Comparison of ENCODE assay signal across 25 mouse cellular contexts in the genomic region with DNA sequence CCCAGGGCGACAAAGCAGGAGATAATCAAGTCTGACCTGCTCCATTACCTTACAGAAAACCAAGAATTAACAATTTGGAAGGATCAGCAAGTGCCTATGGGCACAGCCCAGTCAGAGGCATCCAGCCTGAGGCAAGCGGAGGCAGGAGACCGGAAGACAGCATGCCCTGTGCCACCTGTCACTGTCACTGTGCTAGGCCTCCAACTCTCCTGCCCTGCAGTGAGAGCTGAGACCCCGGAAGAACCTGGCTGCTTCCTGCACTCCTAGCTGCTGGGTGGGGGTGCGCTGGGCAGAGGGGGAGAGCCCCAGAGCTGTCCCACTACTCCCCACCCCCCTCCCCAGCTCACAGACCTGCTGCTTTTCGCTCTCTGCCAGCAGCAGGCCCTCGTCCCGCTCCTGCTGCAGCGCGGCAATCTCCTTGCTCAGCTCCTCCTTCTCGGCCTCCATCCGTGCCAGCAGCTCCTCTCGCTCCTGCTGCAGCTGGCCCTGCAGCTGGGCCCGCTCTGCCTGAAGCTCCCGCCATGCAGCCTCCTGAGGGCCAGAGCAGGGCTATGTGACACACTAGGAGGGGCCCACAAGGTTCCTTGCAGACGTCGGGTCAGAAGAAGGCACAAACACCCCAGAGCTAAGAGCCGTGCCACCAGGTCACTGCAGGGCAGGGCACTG. TPM values are rescaled to one million over a fixed set of nuclear protein-coding genes. Genes with fewer than 3 reads are reported as not detected.
DNase-seq lines count a peak whose midpoint lies in the region; ATAC-seq and TF ChIP-seq lines count a peak whose summit lies in the region.
"Had no signal": no experiment of that assay in that cellular context is flagged by ENCODE, and none has a peak within 500 bp of the region (broad histone marks: within the 10 kb centered on the region; RNA-seq: fewer than 3 reads in every experiment).

No protein-coding gene starts in this region.

- H3K27ac ChIP-seq in heart, embryonic 11.5 days (ENCODE audit: low read depth, low read length), result no peak overlapping the region
- no peak overlapping the region for H3K27ac ChIP-seq in heart, embryonic 12.5 days (ENCODE audit: poor library complexity, severe bottlenecking)
- H3K27ac ChIP-seq in midbrain, postnatal 0 days (ENCODE audit: low read depth, low read length), result no peak overlapping the region
- H3K27ac ChIP-seq in midbrain, embryonic 15.5 days, result no peak overlapping the region
- H3K27ac ChIP-seq: heart, embryonic 10.5 days; layer of hippocampus, adult 2 months had no signal

- H3K27me3 ChIP-seq in heart, embryonic 11.5 days (ENCODE audit: control insufficient read depth, insufficient read depth, low read length), result no peaks in the 10 kb centered on the region
- no peaks in the 10 kb centered on the region for H3K27me3 ChIP-seq in heart, embryonic 12.5 days (replicated peaks)
- no peaks in the 10 kb centered on the region for H3K27me3 ChIP-seq in midbrain, postnatal 0 days (ENCODE audit: insufficient read depth, low read length)
- H3K27me3 ChIP-seq in midbrain, embryonic 15.5 days (replicated peaks), result no peaks in the 10 kb centered on the region
- no peaks in the 10 kb centered on the region for H3K27me3 ChIP-seq in myocyte (ENCODE audit: control insufficient read depth, insufficient read depth, insufficient read length)

- no peak for TF ChIP-seq POLR2A in myocyte (IDR thresholded peaks at IDR 0.05; ENCODE audit: insufficient read length, low read depth)

- no peak for TF ChIP-seq CTCF in midbrain, postnatal 0 days (IDR thresholded peaks at IDR 0.05)

- no peaks in the 10 kb centered on the region for H3K9me3 ChIP-seq in heart, embryonic 11.5 days (replicated peaks; ENCODE audit: control insufficient read depth, low read length)
- H3K9me3 ChIP-seq in heart, embryonic 12.5 days (replicated peaks), result no peaks in the 10 kb centered on the region
- H3K9me3 ChIP-seq in midbrain, postnatal 0 days (ENCODE audit: low read length), result no peaks in the 10 kb centered on the region
- H3K9me3 ChIP-seq in midbrain, embryonic 15.5 days, result no peaks in the 10 kb centered on the region
- H3K9me3 ChIP-seq: heart, embryonic 10.5 days had no signal

- H3K4me3 ChIP-seq in heart, embryonic 11.5 days (ENCODE audit: low read depth, low read length), result no peak overlapping the region
- H3K4me3 ChIP-seq in heart, embryonic 12.5 days, result no peak overlapping the region
- no peak overlapping the region for H3K4me3 ChIP-seq in midbrain, postnatal 0 days (ENCODE audit: low read depth, low read length)
- H3K4me3 ChIP-seq in midbrain, embryonic 15.5 days, result no peak overlapping the region
- H3K4me3 ChIP-seq in myocyte, result no peak overlapping the region
- H3K4me3 ChIP-seq: erythroblast, embryonic 14.5 days; heart, embryonic 10.5 days; layer of hippocampus, adult 2 months had no signal

- no peaks in the 10 kb centered on the region; the same call in 1 of the 2 replicates for H3K4me1 ChIP-seq in heart, embryonic 11.5 days (ENCODE audit: control insufficient read depth, insufficient read depth, low read length)
- H3K4me1 ChIP-seq in heart, embryonic 12.5 days (replicated peaks), result peaks cover 13% of the 10 kb centered on the region
- H3K4me1 ChIP-seq in midbrain, postnatal 0 days (ENCODE audit: insufficient read depth, low read length), result no peaks in the 10 kb centered on the region
- peaks cover 4% of the 10 kb centered on the region; the same call in 1 of the 2 replicates for H3K4me1 ChIP-seq in midbrain, embryonic 15.5 days

- no peak overlapping the region for H3ac ChIP-seq in myocyte (ENCODE audit: control insufficient read depth, insufficient read length)

- no peak for ATAC-seq in heart, embryonic 11.5 days (replicated peaks; ENCODE audit: insufficient number of reproducible peaks, low FRiP score, low TSS enrichment)
- no peak for ATAC-seq in heart, embryonic 12.5 days (ENCODE audit: insufficient number of reproducible peaks, low FRiP score)
- no peak for ATAC-seq in midbrain, postnatal 0 days (ENCODE audit: low FRiP score)
- no peak for ATAC-seq in midbrain, embryonic 15.5 days (replicated peaks)
- ATAC-seq: inflammation-experienced regulatory T-cells, adult 6 months; liver, postnatal 0 days had no signal

- H3K79me2 ChIP-seq in myocyte (ENCODE audit: control insufficient read depth, insufficient read depth), result no peaks in the 10 kb centered on the region

- H3K36me3 ChIP-seq in heart, embryonic 11.5 days (ENCODE audit: control insufficient read depth, insufficient read depth, low read length), result peaks cover 12% of the 10 kb centered on the region
- peaks cover 64% of the 10 kb centered on the region for H3K36me3 ChIP-seq in heart, embryonic 12.5 days
- peaks cover 48% of the 10 kb centered on the region for H3K36me3 ChIP-seq in midbrain, postnatal 0 days (ENCODE audit: insufficient read depth, low read length)
- H3K36me3 ChIP-seq in midbrain, embryonic 15.5 days (replicated peaks), result peaks cover 7% of the 10 kb centered on the region; the same call in 1 of the 2 replicates
- H3K36me3 ChIP-seq in myocyte (ENCODE audit: control insufficient read depth, insufficient read depth), result no peaks in the 10 kb centered on the region

- WGBS in heart, embryonic 11.5 days (ENCODE audit: insufficient replicate concordance), result 90% methylated on average over 17 of the region's 18 CpGs
- WGBS in heart, embryonic 12.5 days, result 86% methylated on average over 18 of the region's 18 CpGs
- 87% methylated on average over 18 of the region's 18 CpGs for WGBS in midbrain, postnatal 0 days
- 92% methylated on average over 17 of the region's 18 CpGs for WGBS in midbrain, embryonic 15.5 days

- H3K4me2 ChIP-seq in heart, embryonic 11.5 days, result no peak overlapping the region
- H3K4me2 ChIP-seq in heart, embryonic 12.5 days, result no peak overlapping the region
- no peak overlapping the region for H3K4me2 ChIP-seq in midbrain, postnatal 0 days (ENCODE audit: low read depth, low read length, poor library complexity, severe bottlenecking)
- H3K4me2 ChIP-seq in midbrain, embryonic 15.5 days, result no peak overlapping the region
- H3K4me2 ChIP-seq in myocyte (ENCODE audit: low read depth), result no peak overlapping the region

- H3K9ac ChIP-seq in heart, embryonic 11.5 days (ENCODE audit: low read depth, low read length), result 0 out of 2 replicates have a peak overlapping the region, but pooled peaks have one; percentile 34
- H3K9ac ChIP-seq in heart, embryonic 12.5 days, result no peak overlapping the region
- H3K9ac ChIP-seq in midbrain, postnatal 0 days (replicated peaks; ENCODE audit: low read length, poor library complexity, severe bottlenecking), result 0 out of 2 replicates have a peak overlapping the region, but pooled peaks have one; percentile 29
- no peak overlapping the region for H3K9ac ChIP-seq in midbrain, embryonic 15.5 days
- H3K9ac ChIP-seq: liver, postnatal 0 days had no signal

- peak; percentile 64 to 71 for DNase-seq in cerebellum, postnatal 25 days
- DNase-seq in cerebellum, postnatal 14 days, result no peak
- DNase-seq in midbrain, postnatal 0 days (ENCODE audit: low spot score), result no peak
- no peak for DNase-seq in layer of hippocampus, postnatal 36 days
- DNase-seq: adrenal gland, postnatal 36 days; B cell, adult 2 months; gastrocnemius, postnatal 36 days; kidney, adult 2 months; kidney, postnatal 10 days; liver, postnatal 0 days; lung, postnatal 10 days; retina, postnatal 1 day; thymus, postnatal 25 days had no signal

RNA-seq across cellular contexts. Expression of a gene that starts 20.5 kb away (rescaled TPM):
- polyA plus RNA-seq in heart, embryonic 11.5 days (2014; fragmentation: Nextera tagmentation; extraction: Ambion mirVana), result 246 and 248 TPM in 2 replicates
- polyA plus RNA-seq in heart, embryonic 12.5 days (2016; fragmentation: Nextera tagmentation; extraction: Ambion mirVana), result 245 and 246 TPM in 2 replicates
- total RNA-seq in midbrain, postnatal 0 days (2014; rRNA removed), result 19.5 and 32.4 TPM in 2 replicates
- polyA plus RNA-seq in midbrain, postnatal 0 days (2015; fragmentation: Nextera tagmentation; extraction: Ambion mirVana), result 103 and 104 TPM in 2 replicates
- 153 and 181 TPM in 2 replicates for polyA plus RNA-seq in midbrain, embryonic 15.5 days (2015; fragmentation: Nextera tagmentation; extraction: Ambion mirVana)
- 0.53 TPM for polyA plus RNA-seq in myocyte (2012; fragmentation: generic; extraction: Trizol)
- total RNA-seq in layer of hippocampus, postnatal 36 days (2021), result 1 to 10 TPM; 5.7 to 5.8 TPM
- total RNA-seq: megakaryocyte progenitor cell, adult 5-6 weeks had no signal
- polyA plus RNA-seq: inflammation-experienced regulatory T-cells, adult 6 months had no signal

RNA-seq across cellular contexts. Expression of a gene that starts 29.7 kb away (rescaled TPM):
- polyA plus RNA-seq in heart, embryonic 11.5 days (2014; fragmentation: Nextera tagmentation; extraction: Ambion mirVana), result 4.5 and 4.7 TPM in 2 replicates
- 6.3 and 6.7 TPM in 2 replicates for polyA plus RNA-seq in heart, embryonic 12.5 days (2016; fragmentation: Nextera tagmentation; extraction: Ambion mirVana)
- 22.0 and 33.2 TPM in 2 replicates for total RNA-seq in midbrain, postnatal 0 days (2014; rRNA removed)
- 3.2 and 4.2 TPM in 2 replicates for polyA plus RNA-seq in midbrain, postnatal 0 days (2015; fragmentation: Nextera tagmentation; extraction: Ambion mirVana)
- polyA plus RNA-seq in midbrain, embryonic 15.5 days (2015; fragmentation: Nextera tagmentation; extraction: Ambion mirVana), result 7.0 and 8.9 TPM in 2 replicates
- 3.9 TPM for polyA plus RNA-seq in myocyte (2012; fragmentation: generic; extraction: Trizol)
- 10 to 100 TPM; 73.7 to 77.2 TPM for total RNA-seq in layer of hippocampus, postnatal 36 days (2021)

RNA-seq across cellular contexts. Expression of a gene that starts 44.0 kb away (rescaled TPM):
- 18.2 and 18.9 TPM in 2 replicates for polyA plus RNA-seq in heart, embryonic 11.5 days (2014; fragmentation: Nextera tagmentation; extraction: Ambion mirVana)
- polyA plus RNA-seq in heart, embryonic 12.5 days (2016; fragmentation: Nextera tagmentation; extraction: Ambion mirVana), result 33.1 and 35.6 TPM in 2 replicates
- 379 and 419 TPM in 2 replicates for total RNA-seq in midbrain, postnatal 0 days (2014; rRNA removed)
- 182 and 201 TPM in 2 replicates for polyA plus RNA-seq in midbrain, postnatal 0 days (2015; fragmentation: Nextera tagmentation; extraction: Ambion mirVana)
- polyA plus RNA-seq in midbrain, embryonic 15.5 days (2015; fragmentation: Nextera tagmentation; extraction: Ambion mirVana), result 189 and 193 TPM in 2 replicates
- 22.0 TPM for polyA plus RNA-seq in myocyte (2012; fragmentation: generic; extraction: Trizol)
- 100 to 1,000 TPM; 150 to 154 TPM for total RNA-seq in layer of hippocampus, postnatal 36 days (2021)

RNA-seq across cellular contexts. Expression of a gene that starts 47.5 kb away (rescaled TPM):
- 34.4 and 41.9 TPM in 2 replicates for polyA plus RNA-seq in heart, embryonic 11.5 days (2014; fragmentation: Nextera tagmentation; extraction: Ambion mirVana)
- 43.2 and 44.3 TPM in 2 replicates for polyA plus RNA-seq in heart, embryonic 12.5 days (2016; fragmentation: Nextera tagmentation; extraction: Ambion mirVana)
- 51.4 and 54.5 TPM in 2 replicates for total RNA-seq in midbrain, postnatal 0 days (2014; rRNA removed)
- polyA plus RNA-seq in midbrain, postnatal 0 days (2015; fragmentation: Nextera tagmentation; extraction: Ambion mirVana), result 42.2 and 51.1 TPM in 2 replicates
- 55.9 and 56.0 TPM in 2 replicates for polyA plus RNA-seq in midbrain, embryonic 15.5 days (2015; fragmentation: Nextera tagmentation; extraction: Ambion mirVana)
- 85.6 TPM for polyA plus RNA-seq in myocyte (2012; fragmentation: generic; extraction: Trizol)
- 10 to 100 TPM; 38.5 to 40.5 TPM for total RNA-seq in layer of hippocampus, postnatal 36 days (2021)

RNA-seq across cellular contexts. Expression of a gene that starts 57.5 kb away (rescaled TPM):
- 0.64 TPM in 1 of 2 replicates, not detected in the other for polyA plus RNA-seq in heart, embryonic 11.5 days (2014; fragmentation: Nextera tagmentation; extraction: Ambion mirVana)
- not detected in 2 replicates for polyA plus RNA-seq in heart, embryonic 12.5 days (2016; fragmentation: Nextera tagmentation; extraction: Ambion mirVana)
- total RNA-seq in midbrain, postnatal 0 days (2014; rRNA removed), result 0.27 and 4.4 TPM in 2 replicates
- 0.25 and 1.4 TPM in 2 replicates for polyA plus RNA-seq in midbrain, postnatal 0 days (2015; fragmentation: Nextera tagmentation; extraction: Ambion mirVana)
- 0.27 and 0.87 TPM in 2 replicates for polyA plus RNA-seq in midbrain, embryonic 15.5 days (2015; fragmentation: Nextera tagmentation; extraction: Ambion mirVana)
- not detected for polyA plus RNA-seq in myocyte (2012; fragmentation: generic; extraction: Trizol)
- total RNA-seq in layer of hippocampus, postnatal 36 days (2021), result not detected
- total RNA-seq: adrenal gland, postnatal 36 days; gastrocnemius, postnatal 36 days; heart, postnatal 25 days; layer of hippocampus, adult 2 months; liver, adult 2 months; megakaryocyte progenitor cell, adult 5-6 weeks had no signal
- polyA plus RNA-seq: erythroblast, embryonic 14.5 days; heart, embryonic 10.5 days; liver, adult 2 months; liver, postnatal 0 days; neural tube, embryonic 11.5 days had no signal

Comparison
In these comparisons a context has a peak if more than half of its experiments do, and no peak if none do; other contexts are left out.
1. DNase-seq: peak in cerebellum, postnatal 25 days (2 of 2); none in cerebellum, postnatal 14 days (0 of 2), midbrain, postnatal 0 days (single experiment) and layer of hippocampus, postnatal 36 days (0 of 2).
2. H3K9ac ChIP-seq: peak in heart, embryonic 11.5 days (single experiment) and midbrain, postnatal 0 days (single experiment); none in heart, embryonic 12.5 days (single experiment) and midbrain, embryonic 15.5 days (single experiment).
3. RNA of a gene that starts 20.5 kb away (polyA plus RNA-seq): 246 to 248 TPM in heart, embryonic 11.5 days, 245 to 246 TPM in heart, embryonic 12.5 days, 153 to 181 TPM in midbrain, embryonic 15.5 days and 103 to 104 TPM in midbrain, postnatal 0 days; 0.53 TPM in myocyte (single experiment); every median in the first group is over 10 times any median in the second.